Mouse (Mus musculus) c-Kit-positive CD71-positive TER-119-negative erythroid progenitor cells, embryonic 14.5 days (primary cell): ENCODE data around the gene Kctd3.

Experiments
- DNase-seq: peaks from one replicate; pipeline ENCODE4 v3.0.0-alpha.2; 2013; ENCODE audit warnings: low read depth

The Kctd3 gene

DNA sequence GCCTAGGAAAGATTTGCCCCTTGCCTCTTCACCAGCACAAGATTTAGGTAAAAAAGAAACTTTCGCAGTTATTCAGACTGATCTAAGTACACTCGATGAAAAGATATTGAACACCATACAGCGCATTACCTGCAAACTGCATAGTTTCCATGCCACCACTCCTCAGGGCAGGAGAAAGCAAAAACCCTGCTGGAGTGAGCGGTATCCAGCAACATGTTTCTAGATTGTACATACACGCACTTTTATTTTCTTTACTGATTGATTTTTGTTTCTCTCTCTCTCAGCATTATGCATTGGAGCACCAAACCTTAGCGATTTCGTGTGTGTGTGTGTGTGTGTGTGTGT is 311 bp upstream of the Kctd3 start:
- no peak for DNase-seq

- DNase-seq = no peak
These were observed 815 bp downstream of the Kctd3 start for GRCm38 (mm10) chr1:189006826-189007225.

GRCm38 (mm10) chr1:189006267-189006666 is 1.4 kb downstream of the Kctd3 start:
- no peak for DNase-seq

- DNase-seq = no peak
These were observed 2.9 kb downstream of the Kctd3 start for GRCm38 (mm10) chr1:189004774-189005173.

GRCm38 (mm10) chr1:189001815-189002214 is 5.8 kb downstream of the Kctd3 start:
- DNase-seq = no peak

- DNase-seq = no peak
These were observed 7.7 kb downstream of the Kctd3 start for GRCm38 (mm10) chr1:188999981-189000380.

- no peak for DNase-seq
These were observed 9.7 kb downstream of the Kctd3 start for GRCm38 (mm10) chr1:188997921-188998320.

GRCm38 (mm10) chr1:188993218-188993617 is 14.4 kb downstream of the Kctd3 start:
- DNase-seq = peak; percentile 40

- peak; percentile 40 for DNase-seq
These were observed 27.6 kb downstream of the Kctd3 start for GRCm38 (mm10) chr1:188980050-188980449.

GRCm38 (mm10) chr1:188973926-188974325 is 33.7 kb downstream of the Kctd3 start:
- DNase-seq = no peak

DNA sequence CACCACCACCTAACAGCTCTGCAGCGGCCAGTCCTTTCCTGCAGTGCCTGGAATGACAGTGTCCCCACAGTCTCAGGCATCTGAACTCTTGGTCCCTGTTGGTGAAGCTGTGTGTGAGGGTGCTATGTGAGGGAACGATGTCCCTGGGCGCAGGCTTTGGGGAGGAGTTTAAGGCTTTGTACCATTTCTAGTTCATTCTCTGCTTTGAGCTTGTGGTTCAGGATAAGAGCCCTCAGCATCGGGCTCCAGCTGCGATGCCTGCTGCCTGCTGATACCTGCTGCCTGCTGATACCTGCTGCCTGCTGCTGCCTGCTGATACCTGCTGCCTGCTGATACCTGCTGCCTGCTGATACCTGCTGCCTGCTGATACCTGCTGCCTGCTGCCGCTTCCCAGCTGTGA is 34.6 kb downstream of the Kctd3 start:
- DNase-seq = peak; percentile 59

DNA sequence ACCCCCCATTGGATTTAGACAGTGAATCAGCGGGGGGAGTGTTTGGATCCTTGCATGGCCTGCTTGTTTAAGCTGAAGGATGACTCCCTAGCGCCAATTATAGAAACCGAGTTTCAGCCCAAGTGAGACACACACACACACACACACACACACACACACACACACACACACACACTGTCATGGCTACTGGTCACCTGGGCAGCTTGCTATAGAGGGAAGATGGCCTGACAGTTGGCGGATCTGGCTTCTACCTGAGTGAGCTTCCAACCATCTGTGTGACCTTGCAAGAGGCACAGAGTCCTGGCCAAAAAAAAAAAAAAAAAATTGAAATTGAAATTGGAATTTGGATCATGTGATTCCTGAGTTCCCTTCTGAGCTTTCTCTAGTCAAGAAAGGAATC is 55.1 kb downstream of the Kctd3 start:
- no peak for DNase-seq

DNA sequence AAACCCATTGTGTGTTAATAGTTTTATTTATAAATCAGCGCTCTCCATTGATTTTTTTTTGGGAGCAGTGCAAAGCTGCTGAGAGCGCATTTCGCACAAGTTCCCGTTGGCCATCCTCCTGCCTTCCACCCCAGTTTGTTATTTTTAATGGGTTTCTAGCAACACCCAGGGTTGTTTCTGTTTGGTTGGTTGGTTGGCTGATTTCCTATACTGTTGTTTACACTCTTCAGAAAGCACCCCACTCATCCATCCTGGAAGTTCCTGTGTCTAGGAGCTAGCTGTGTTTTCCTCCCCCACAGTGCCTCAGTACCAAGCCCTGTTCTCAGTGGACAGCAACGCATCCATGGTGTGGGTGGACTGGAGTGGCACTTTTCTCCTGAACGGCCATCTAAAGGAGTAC is 56.5 kb downstream of the Kctd3 start:
- no peak for DNase-seq

- no peak for DNase-seq
These were observed 59.4 kb downstream of the Kctd3 start for GRCm38 (mm10) chr1:188948276-188948675.

DNA sequence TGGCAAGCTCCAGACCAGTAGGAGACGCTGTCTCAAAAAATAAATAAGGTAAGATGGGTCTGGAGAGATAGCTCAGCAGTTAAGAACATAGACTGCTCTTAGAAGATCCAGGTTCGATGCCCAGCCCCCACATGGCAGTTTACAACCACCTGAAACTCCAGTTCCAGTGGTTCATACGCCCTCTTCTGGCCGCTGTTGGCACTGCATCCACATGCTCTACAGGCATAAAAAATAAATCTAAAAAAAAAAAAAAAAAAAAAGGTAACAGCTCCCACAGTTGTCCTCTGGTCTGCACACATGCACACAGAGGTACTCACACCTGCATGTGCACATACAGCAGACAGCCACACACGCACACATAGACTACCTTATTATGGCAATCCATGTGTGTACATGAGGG is 59.8 kb downstream of the Kctd3 start:
- peak; percentile 6 for DNase-seq

DNA sequence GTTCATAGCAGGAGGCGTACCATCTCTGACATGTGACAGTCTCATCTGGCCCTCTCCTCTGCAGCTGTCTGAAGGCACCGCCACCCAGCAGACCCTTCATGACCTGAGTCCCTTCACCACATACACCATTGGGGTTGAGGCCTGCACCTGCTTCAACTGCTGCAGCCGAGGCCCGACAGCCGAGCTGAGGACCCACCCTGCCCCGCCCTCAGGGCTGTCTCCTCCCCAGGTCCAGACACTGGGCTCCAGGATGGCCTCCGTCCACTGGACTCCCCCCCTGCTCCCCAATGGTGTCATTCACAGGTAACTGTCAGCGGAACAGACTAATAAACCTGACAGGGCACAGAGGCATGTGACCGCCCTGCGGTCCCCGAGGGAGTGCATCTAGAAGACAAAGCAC is 60.8 kb downstream of the Kctd3 start:
- DNase-seq = no peak

GRCm38 (mm10) chr1:188945326-188945725 is 62.3 kb downstream of the Kctd3 start:
- DNase-seq = no peak

- no peak for DNase-seq
These were observed 70.3 kb downstream of the Kctd3 start for GRCm38 (mm10) chr1:188937246-188937780.
